Mouse (Mus musculus) ES-CJ7 (cell line): ENCODE measurements around the gene Myct1.

Experiments
- DNase-seq: peaks from one replicate; pipeline ENCODE4 v3.0.0; 2011; ENCODE audit warnings: low read depth, low spot score

Myct1 gene

DNA sequence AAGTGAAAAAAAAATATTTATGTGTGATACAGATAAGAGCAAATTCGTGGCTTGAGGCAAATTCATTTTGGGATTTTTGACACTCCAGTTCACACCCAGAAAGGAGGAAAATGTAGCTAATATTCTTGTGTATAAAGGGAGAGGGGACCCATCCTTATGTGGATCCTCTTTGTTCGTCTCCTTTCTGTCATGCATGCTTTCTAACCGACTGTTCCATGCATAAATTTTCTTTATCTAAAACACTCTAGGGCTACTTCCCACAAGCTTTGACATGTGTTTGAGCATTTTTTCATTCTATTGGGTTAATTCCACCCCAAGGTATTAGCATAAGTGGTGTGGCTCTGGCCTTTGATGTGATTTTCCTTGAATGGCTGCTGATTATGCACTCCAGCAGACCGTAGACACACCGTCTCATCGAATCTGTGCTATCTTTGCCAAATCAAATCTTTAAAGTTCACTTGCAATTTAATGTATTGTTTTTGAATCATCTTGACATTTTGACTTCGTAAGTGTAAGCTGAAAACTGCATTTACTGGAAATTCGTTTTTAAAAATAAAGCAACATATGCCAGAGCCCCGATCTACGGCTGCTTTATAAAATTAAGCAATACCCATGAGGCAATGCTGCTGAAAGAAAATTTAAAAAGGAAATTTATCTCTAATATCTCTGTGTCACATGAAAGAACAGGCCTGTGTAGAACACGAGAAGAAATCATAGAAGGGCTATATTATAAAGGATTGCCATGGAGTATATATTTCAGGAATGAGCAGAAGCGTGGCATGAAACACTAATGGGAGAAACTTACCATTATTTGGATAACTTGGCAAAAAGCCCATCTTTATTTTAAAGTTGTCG is 21.8 kb downstream of the Myct1 start:
- DNase-seq, result no peak

DNA sequence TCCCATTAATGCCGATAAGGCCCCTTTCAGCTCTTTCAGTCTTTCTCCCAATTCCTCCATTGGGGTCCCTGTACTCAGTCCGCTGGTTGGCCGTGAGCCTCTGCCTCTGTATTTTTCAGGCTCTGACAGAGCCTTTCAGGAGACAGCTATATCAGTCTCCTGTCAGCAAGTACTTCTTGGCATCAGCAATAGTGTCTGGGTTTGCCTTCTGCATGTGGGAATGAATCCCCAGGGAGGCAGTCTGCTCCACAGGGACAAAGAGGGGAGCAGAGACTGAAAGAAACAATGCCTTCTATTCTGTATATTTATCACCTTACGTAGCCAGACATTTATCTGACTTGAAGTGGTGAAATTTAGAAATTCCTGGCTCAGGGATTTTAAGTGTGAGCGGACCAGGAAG is 32.7 kb downstream of the Myct1 start:
- DNase-seq, result no peak

DNA sequence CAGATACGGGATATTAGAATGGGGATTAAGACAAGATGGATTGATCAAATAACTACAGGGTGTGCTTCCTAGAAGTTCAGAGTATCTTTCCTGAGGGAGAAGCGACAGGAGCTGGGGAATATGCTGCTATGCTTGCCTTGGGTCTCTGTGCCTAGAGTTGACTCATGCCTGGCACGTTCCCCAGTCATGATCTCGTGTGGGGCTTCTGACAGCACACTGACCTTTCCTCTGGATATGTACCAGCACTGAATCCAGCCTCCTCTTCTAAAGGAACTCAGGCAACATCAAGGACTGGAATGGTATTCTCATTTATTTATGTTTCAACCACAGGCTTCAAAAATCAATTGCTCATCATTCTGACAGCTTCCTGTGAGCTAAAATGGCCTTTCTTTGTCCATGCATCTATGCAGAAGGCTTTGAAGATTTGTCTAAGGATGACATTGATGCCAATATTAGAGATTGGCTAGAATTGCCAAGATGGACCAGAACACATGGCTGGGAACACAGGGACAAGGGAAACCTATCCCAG is 40.2 kb downstream of the Myct1 start:
- no peak for DNase-seq

DNA sequence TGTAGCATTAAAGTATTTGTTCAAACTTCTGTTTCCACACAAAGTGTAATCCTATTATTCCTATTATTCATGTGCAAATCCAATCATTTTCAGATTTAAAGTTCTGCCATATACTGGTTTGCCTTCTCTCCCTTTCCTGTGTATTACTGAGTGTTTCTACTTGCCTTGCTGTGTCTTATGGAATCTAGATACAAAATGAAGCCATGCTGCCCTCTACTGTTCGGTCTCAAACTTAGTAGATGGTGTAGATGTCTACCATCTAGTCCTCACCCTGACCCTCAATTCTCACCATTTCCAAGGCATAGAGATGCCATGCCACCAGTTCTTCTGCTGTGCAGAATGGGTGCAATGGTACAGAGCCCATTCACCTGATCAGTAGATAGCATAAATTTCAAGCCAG is 40.8 kb downstream of the Myct1 start:
- DNase-seq, result peak; percentile 55

DNA sequence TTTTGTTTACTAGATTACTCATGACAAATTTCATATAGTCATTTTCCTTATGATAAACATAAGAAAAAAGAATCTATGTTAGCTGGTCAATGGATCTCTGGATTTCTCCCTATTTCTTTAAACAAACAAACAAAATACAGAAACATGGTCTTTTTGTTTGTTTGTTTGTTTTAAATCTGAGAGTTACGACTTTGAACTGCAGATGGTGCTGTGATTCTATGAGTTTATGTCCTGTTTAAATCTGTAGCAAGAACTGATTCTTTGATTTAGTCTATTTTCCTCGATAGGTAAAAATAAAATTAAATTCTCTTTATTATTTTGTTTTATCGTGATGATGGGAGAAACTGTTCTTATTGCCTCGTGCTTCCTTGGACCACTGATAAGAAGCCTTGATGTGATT is 43.7 kb downstream of the Myct1 start:
- DNase-seq, result no peak

DNA sequence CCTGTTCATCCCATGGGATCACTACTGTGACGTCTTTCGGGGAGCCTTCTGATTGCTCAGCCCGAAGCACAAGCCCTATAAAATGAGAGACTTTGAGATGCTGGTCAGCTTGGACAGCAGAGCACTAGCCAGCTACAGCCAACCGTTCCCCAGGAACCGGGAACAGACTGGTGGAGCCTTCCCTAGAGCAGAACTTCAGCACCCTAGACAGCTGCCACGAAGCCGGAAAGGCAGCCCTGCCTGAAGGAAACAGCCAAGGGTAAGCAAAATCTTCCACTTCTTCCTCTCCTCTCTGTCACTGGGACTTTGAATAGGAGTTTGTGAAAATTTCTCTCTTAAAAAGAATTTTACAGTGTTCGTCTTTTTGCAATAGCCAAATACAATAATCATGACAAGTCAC is 45.5 kb downstream of the Myct1 start, which contains the start of gene Vip:
Vip (plus strand) TSS at position 107 of the 400 bp plus-strand sequence.
- DNase-seq, result peak; percentile 12
